Mouse (Mus musculus): ENCODE measurements at regions not wholly inside any gene's neighbourhood (a gene's known extent, or its start where the extent isn't known, plus 50 kb on each side); places are given as distances from the start of the nearest gene placed in this dataset.

DNA sequence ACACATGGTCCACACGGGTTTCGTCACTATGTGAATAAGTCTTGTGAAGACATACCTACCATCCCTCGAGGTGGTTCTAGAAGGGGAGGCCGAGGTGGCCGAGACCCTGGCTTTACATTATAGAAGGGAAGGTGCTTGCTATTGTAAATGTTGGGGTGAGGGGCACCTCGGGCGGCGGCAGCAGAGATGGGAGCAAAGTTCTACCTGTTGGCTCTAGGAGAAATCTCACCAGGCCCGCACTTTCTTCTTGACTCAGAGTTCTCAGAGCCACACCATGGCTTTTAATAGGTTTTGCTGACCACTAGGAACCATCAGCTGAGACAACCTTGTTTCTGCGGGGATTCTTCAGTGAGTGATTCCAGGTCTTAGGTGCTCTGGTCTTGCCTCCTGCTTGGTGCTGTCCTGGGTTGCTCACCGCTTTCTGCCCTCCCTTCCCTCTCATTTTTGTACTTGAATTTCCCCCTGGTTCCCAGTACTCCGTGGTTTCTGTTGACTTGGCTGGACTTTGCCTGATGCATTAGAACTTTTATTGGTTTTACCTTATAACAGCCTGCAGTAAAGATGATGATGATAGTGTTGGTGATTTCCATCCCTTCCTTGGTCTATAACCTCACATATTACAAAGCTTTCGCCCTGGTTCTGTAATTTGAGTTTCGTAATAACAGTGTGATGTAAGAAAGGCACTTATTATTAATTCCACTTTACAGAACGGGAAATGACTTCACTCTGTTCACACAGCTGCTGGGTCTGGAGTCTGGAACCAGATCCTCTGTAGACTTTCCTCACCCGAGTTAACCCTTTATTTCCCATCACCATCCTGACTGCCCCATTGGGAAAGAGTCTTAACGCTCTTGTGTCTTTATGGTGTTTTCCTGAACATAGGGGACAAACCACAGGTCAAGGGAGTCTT, 185.6 kb downstream of the 4933412E24Rik start:
- no peak overlapping the region for H3K27ac ChIP-seq (replicated peaks; ENCODE audit: low read depth, low read length)
- H3K36me3 ChIP-seq (replicated peaks; ENCODE audit: control insufficient read depth, insufficient read depth, low read depth, low read length) = no peaks in the 10 kb centered on the region
- no peak overlapping the region for H3K4me2 ChIP-seq (ENCODE audit: low read depth, low read length)
- ATAC-seq (replicated peaks; ENCODE audit: insufficient number of reproducible peaks, low FRiP score, low TSS enrichment, low read depth) (no peak), DNase-seq (ENCODE audit: low spot score) (no peak)
- H3K9ac ChIP-seq (replicated peaks; ENCODE audit: low read length) = no peak overlapping the region
- no peaks in the 10 kb centered on the region for H3K27me3 ChIP-seq (ENCODE audit: control insufficient read depth, insufficient read depth, low read length)
- 78% methylated on average over 17 of the region's 17 CpGs for WGBS
- H3K4me3 ChIP-seq (ENCODE audit: low read depth, low read length) = no peak overlapping the region
- no peaks in the 10 kb centered on the region for H3K4me1 ChIP-seq (ENCODE audit: control insufficient read depth, insufficient read depth, low read length)
- no peaks in the 10 kb centered on the region for H3K9me3 ChIP-seq (replicated peaks; ENCODE audit: control insufficient read depth, low read length)

DNA sequence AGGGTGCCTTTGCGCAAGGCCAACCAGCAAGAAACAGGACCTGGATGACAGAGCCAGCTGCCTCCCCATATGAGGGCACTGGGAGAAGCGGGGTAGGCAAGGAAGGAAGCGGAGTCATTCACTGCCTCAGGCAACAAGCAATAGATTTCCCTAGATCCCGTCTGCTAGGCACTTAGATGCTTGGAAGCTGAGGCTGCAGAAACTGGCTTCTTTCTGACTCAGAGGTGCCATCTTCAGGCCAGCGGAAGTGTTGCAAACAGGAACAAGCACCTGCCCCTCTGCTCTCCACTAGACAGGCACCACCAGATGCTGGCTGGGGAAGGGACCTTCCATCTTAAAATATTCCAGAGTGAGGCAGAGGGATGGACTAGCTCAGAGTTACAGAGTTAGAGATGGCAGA, 188.0 kb downstream of the 4933412E24Rik start:
- Histone ChIP-seq H3K9me3 (replicated peaks; ENCODE audit: control insufficient read depth, low read length) (no peaks in the 10 kb centered on the region), H3K4me2 (ENCODE audit: low read depth, low read length) (no peak overlapping the region), H3K9ac (replicated peaks; ENCODE audit: low read length) (no peak overlapping the region), H3K36me3 (replicated peaks; ENCODE audit: control insufficient read depth, insufficient read depth, low read depth, low read length) (no peaks in the 10 kb centered on the region), H3K4me3 (ENCODE audit: low read depth, low read length) (no peak overlapping the region), H3K27me3 (ENCODE audit: control insufficient read depth, insufficient read depth, low read length) (no peaks in the 10 kb centered on the region), H3K4me1 (ENCODE audit: control insufficient read depth, insufficient read depth, low read length) (no peaks in the 10 kb centered on the region), H3K27ac (replicated peaks; ENCODE audit: low read depth, low read length) (no peak overlapping the region)
- DNase-seq (ENCODE audit: low spot score) (peak; percentile 82), ATAC-seq (replicated peaks; ENCODE audit: insufficient number of reproducible peaks, low FRiP score, low TSS enrichment, low read depth) (peak; percentile 54)
- WGBS = 14% methylated on average over 5 of the region's 5 CpGs

GRCm38 (mm10) chr15:59826164-59826950, 190.1 kb downstream of the 4933412E24Rik start:
- H3K27me3 ChIP-seq (ENCODE audit: control insufficient read depth, insufficient read depth, low read length) = no peaks in the 10 kb centered on the region
- no peaks in the 10 kb centered on the region for H3K36me3 ChIP-seq (replicated peaks; ENCODE audit: control insufficient read depth, insufficient read depth, low read depth, low read length)
- no peak overlapping the region for H3K4me3 ChIP-seq (ENCODE audit: low read depth, low read length)
- no peak overlapping the region for H3K9ac ChIP-seq (replicated peaks; ENCODE audit: low read length)
- no peaks in the 10 kb centered on the region for H3K4me1 ChIP-seq (ENCODE audit: control insufficient read depth, insufficient read depth, low read length)
- H3K27ac ChIP-seq (replicated peaks; ENCODE audit: low read depth, low read length) = no peak overlapping the region
- DNase-seq (ENCODE audit: low spot score) = peak; percentile 15
- H3K4me2 ChIP-seq (ENCODE audit: low read depth, low read length) = no peak overlapping the region
- no peaks in the 10 kb centered on the region for H3K9me3 ChIP-seq (replicated peaks; ENCODE audit: control insufficient read depth, low read length)
- ATAC-seq (replicated peaks; ENCODE audit: insufficient number of reproducible peaks, low FRiP score, low TSS enrichment, low read depth) = 0 out of 2 replicates have a peak, but pooled peaks have one; percentile 16
- WGBS = 65% methylated on average over 14 of the region's 14 CpGs

- WGBS = 74% methylated on average over 2 of the region's 2 CpGs
- H3K4me2 ChIP-seq (ENCODE audit: low read depth, low read length) = no peak overlapping the region
- no peaks in the 10 kb centered on the region for H3K9me3 ChIP-seq (replicated peaks; ENCODE audit: control insufficient read depth, low read length)
- H3K27me3 ChIP-seq (ENCODE audit: control insufficient read depth, insufficient read depth, low read length) = no peaks in the 10 kb centered on the region
- H3K36me3 ChIP-seq (replicated peaks; ENCODE audit: control insufficient read depth, insufficient read depth, low read depth, low read length) = no peaks in the 10 kb centered on the region
- no peak overlapping the region for H3K27ac ChIP-seq (replicated peaks; ENCODE audit: low read depth, low read length)
- DNase-seq (ENCODE audit: low spot score) (no peak), ATAC-seq (replicated peaks; ENCODE audit: insufficient number of reproducible peaks, low FRiP score, low TSS enrichment, low read depth) (no peak)
- H3K9ac ChIP-seq (replicated peaks; ENCODE audit: low read length) = no peak overlapping the region
- H3K4me3 ChIP-seq (ENCODE audit: low read depth, low read length) = no peak overlapping the region
- no peaks in the 10 kb centered on the region for H3K4me1 ChIP-seq (ENCODE audit: control insufficient read depth, insufficient read depth, low read length)
These were observed 192.5 kb downstream of the 4933412E24Rik start for GRCm38 (mm10) chr15:59823921-59824320.

DNA sequence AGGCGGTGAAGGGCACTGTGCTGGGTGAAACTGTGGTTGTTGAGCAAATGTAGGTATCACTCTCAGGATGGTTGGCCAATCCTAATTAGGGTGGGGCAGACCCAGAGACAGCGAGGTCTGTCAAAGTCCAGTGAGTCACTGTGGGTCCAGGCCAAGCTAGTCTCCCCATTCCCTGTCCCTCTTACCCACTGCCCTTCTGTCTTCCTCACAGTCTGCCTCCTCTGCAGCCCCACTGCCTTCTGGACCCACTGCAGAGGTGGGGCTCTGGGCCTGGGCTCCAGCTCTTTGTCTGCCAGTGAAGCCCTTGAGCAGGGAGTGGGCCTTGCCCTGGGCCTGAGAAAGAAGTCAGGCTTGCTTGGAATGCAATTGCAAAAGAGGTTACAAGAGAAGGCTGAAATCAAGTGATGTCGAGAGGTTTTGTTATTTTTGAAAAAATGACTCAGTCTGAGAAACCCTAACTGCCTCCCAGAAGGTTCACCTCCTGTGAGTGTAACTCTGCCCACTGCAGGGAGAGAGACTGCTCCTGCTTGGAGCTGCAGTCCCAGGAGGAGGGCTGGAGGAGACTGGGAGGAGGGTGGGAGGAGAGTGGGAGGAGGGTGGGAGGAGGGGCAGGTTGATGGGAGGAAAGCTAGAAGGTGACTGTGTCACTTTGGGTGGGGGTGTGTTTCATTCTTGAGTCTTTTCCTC, 193.3 kb downstream of the 4933412E24Rik start:
- H3K9me3 ChIP-seq (replicated peaks; ENCODE audit: control insufficient read depth, low read length) = no peaks in the 10 kb centered on the region
- no peak overlapping the region for H3K9ac ChIP-seq (replicated peaks; ENCODE audit: low read length)
- no peak overlapping the region for H3K4me2 ChIP-seq (ENCODE audit: low read depth, low read length)
- no peak overlapping the region for H3K4me3 ChIP-seq (ENCODE audit: low read depth, low read length)
- H3K27ac ChIP-seq (replicated peaks; ENCODE audit: low read depth, low read length) = no peak overlapping the region
- H3K27me3 ChIP-seq (ENCODE audit: control insufficient read depth, insufficient read depth, low read length) = no peaks in the 10 kb centered on the region
- no peaks in the 10 kb centered on the region for H3K4me1 ChIP-seq (ENCODE audit: control insufficient read depth, insufficient read depth, low read length)
- ATAC-seq (replicated peaks; ENCODE audit: insufficient number of reproducible peaks, low FRiP score, low TSS enrichment, low read depth) (no peak), DNase-seq (ENCODE audit: low spot score) (no peak)
- no peaks in the 10 kb centered on the region for H3K36me3 ChIP-seq (replicated peaks; ENCODE audit: control insufficient read depth, insufficient read depth, low read depth, low read length)
- WGBS = 61% methylated on average over 3 of the region's 3 CpGs

GRCm38 (mm10) chr15:59820317-59820716, 196.1 kb downstream of the 4933412E24Rik start:
- no peaks in the 10 kb centered on the region for H3K27me3 ChIP-seq (ENCODE audit: control insufficient read depth, insufficient read depth, low read length)
- H3K4me3 ChIP-seq (ENCODE audit: low read depth, low read length) = no peak overlapping the region
- no peak overlapping the region for H3K27ac ChIP-seq (replicated peaks; ENCODE audit: low read depth, low read length)
- no peak overlapping the region for H3K4me2 ChIP-seq (ENCODE audit: low read depth, low read length)
- 76% methylated on average over 10 of the region's 10 CpGs for WGBS
- H3K4me1 ChIP-seq (ENCODE audit: control insufficient read depth, insufficient read depth, low read length) = no peaks in the 10 kb centered on the region
- H3K9ac ChIP-seq (replicated peaks; ENCODE audit: low read length) = no peak overlapping the region
- no peak for ATAC-seq (replicated peaks; ENCODE audit: insufficient number of reproducible peaks, low FRiP score, low TSS enrichment, low read depth)
- DNase-seq (ENCODE audit: low spot score) = no peak
- H3K9me3 ChIP-seq (replicated peaks; ENCODE audit: control insufficient read depth, low read length) = no peaks in the 10 kb centered on the region
- no peaks in the 10 kb centered on the region for H3K36me3 ChIP-seq (replicated peaks; ENCODE audit: control insufficient read depth, insufficient read depth, low read depth, low read length)

DNA sequence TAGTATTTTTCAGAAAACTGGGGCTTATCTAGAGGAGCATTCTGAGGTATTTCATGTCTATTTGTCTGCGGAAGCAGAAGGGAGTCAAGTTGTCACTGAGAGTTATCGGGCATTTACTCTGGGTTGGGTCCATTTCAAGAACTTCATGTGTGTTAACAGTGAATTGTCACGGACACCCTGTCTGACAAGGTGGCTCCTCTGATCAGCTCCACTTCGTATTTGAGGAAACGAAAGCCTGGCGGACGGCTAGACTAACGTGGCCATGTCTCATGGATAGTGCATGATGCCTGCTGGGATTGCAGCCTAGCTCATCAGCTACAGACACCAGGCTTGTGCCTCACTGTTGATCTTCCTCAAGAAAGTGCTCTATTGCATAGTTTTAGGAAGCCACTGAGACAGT, 200.4 kb downstream of the 4933412E24Rik start:
- DNase-seq (ENCODE audit: low spot score) (no peak), ATAC-seq (replicated peaks; ENCODE audit: insufficient number of reproducible peaks, low FRiP score, low TSS enrichment, low read depth) (no peak)
- H3K4me1 ChIP-seq (ENCODE audit: control insufficient read depth, insufficient read depth, low read length) = no peaks in the 10 kb centered on the region
- 87% methylated on average over 8 of the region's 8 CpGs for WGBS
- H3K4me2 ChIP-seq (ENCODE audit: low read depth, low read length) = no peak overlapping the region
- no peaks in the 10 kb centered on the region for H3K27me3 ChIP-seq (ENCODE audit: control insufficient read depth, insufficient read depth, low read length)
- no peak overlapping the region for H3K4me3 ChIP-seq (ENCODE audit: low read depth, low read length)
- no peak overlapping the region for H3K9ac ChIP-seq (replicated peaks; ENCODE audit: low read length)
- H3K36me3 ChIP-seq (replicated peaks; ENCODE audit: control insufficient read depth, insufficient read depth, low read depth, low read length) = no peaks in the 10 kb centered on the region
- H3K9me3 ChIP-seq (replicated peaks; ENCODE audit: control insufficient read depth, low read length) = no peaks in the 10 kb centered on the region
- no peak overlapping the region for H3K27ac ChIP-seq (replicated peaks; ENCODE audit: low read depth, low read length)
